Mouse (Mus musculus): ENCODE measurements around the gene Kdelr1.

DNA sequence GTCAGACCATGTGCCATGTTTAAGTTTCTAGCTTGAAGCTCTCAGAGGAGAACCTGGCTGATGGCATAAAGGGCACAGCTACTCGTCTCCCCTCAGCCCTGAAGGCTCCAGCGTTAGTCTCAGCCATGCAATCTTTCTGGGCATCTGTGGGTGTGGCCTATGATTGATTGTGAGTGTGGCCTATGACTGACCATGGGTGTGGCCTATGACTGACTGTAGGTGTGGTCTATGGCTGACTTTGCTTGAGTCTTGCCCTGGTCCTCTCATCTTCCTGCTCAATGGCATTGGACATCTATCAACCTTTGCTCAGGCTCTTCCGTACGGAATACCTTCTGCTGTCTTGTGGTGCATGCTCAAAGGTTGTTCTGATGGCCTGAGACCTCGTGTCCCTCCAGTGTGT is 29.0 kb downstream of the Kdelr1 start:
- no peak for TF ChIP-seq CTCF (IDR thresholded peaks at IDR 0.05; ENCODE audit: low read depth)
- TF ChIP-seq EP300 (IDR thresholded peaks at IDR 0.05; ENCODE audit: low read depth): no peak

All from heart, postnatal 0 days (tissue).